Mouse (Mus musculus) hindbrain, embryonic 14.5 days (tissue): ENCODE measurements at regions not wholly inside any gene's neighbourhood (a gene's known extent, or its start where the extent isn't known, plus 50 kb on each side); places are given as distances from the start of the nearest gene placed in this dataset.
A peak's percentile ranks its signal among the peaks of the same experiment; 100 is the strongest.

Experiments used
- ATAC-seq: fragments of 200-750 bp; cut with Nextera tagmentation; 2 replicates; pipeline ENCODE4 v1.8.0; 2017; ENCODE audit warnings: moderate number of reproducible peaks, mild to moderate bottlenecking, moderate TSS enrichment, moderate library complexity; ENCODE audit not compliant: low FRiP score
- DNase-seq: peaks from one replicate; pipeline ENCODE4 v3.0.0-alpha.2; 2015; ENCODE audit warnings: low spot score
- H3K27ac ChIP-seq: fragments of 300-500 bp; sonication (generic); 2 replicates; pipeline ENCODE4 v1.5.1; 2014; ENCODE audit warnings: mild to moderate bottlenecking, moderate library complexity
- H3K27me3 ChIP-seq: fragments of 300-500 bp; sonication (generic); 2 replicates; pipeline ENCODE4 v1.6.1; 2014; ENCODE audit warnings: mild to moderate bottlenecking, low read length, mixed read lengths; ENCODE audit not compliant: control insufficient read depth, insufficient read depth
- H3K36me3 ChIP-seq: fragments of 300-500 bp; sonication (generic); replicated peaks from 2 replicates; pipeline ENCODE4 v1.6.1; 2014; ENCODE audit not compliant: control insufficient read depth, insufficient read depth
- H3K4me1 ChIP-seq: fragments of 300-500 bp; sonication (generic); replicated peaks from 2 replicates; pipeline ENCODE4 v1.6.1; 2014; ENCODE audit warnings: antibody characterized with exemption, low read length, mixed read lengths; ENCODE audit not compliant: control insufficient read depth, insufficient read depth
- H3K4me2 ChIP-seq: fragments of 300-500 bp; sonication (generic); replicated peaks from 2 replicates; pipeline ENCODE4 v1.6.1; 2014; ENCODE audit warnings: mild to moderate bottlenecking, moderate library complexity
- H3K4me3 ChIP-seq: fragments of 300-500 bp; sonication (generic); replicated peaks from 2 replicates; pipeline ENCODE4 v1.5.1; 2014; ENCODE audit warnings: mild to moderate bottlenecking, low read length
- H3K9ac ChIP-seq: fragments of 300-500 bp; sonication (generic); 2 replicates; pipeline ENCODE4 v1.6.1; 2014
- H3K9me3 ChIP-seq: fragments of 300-500 bp; sonication (generic); 2 replicates; pipeline ENCODE4 v1.6.1; 2016; ENCODE audit warnings: low read length; ENCODE audit not compliant: control insufficient read depth
- WGBS: fragments of 180-500 bp; shearing (Covaris S2); extraction: QIAGEN DNeasy Blood & Tissue Kit; methylation state at CpG from one replicate; pipeline ENCODE4 v1.1.7; 2014; 5-methylcytosine and 5-hydroxymethylcytosine counted together

DNA sequence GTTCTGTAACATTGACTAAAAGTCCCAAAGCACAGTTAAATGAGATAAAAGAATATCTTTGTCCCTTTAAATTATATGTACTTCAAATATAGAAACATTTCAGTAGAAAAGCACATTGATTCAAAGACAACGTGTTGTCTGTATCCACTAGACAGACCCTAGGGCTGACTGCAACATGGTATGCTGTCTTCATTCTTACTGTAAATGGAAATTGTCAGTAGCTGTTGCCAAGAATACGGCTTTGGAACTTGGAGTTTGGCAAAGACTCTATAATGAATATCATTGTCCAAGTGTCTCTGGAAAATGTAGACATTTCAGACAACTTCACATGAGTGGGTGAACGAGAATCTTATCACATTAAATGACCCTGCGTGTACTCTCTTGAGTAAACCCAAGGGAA, 311.2 kb downstream of the Kcnj2 start:
- no peaks in the 10 kb centered on the region for H3K27me3 ChIP-seq
- no peak overlapping the region for H3K4me3 ChIP-seq
- ATAC-seq (no peak), DNase-seq (peak; percentile 22)
- H3K9me3 ChIP-seq = no peaks in the 10 kb centered on the region
- WGBS = 79% methylated on average over 4 of the region's 4 CpGs
- H3K4me2 ChIP-seq = no peak overlapping the region
- H3K36me3 ChIP-seq = no peaks in the 10 kb centered on the region
- no peaks in the 10 kb centered on the region for H3K4me1 ChIP-seq
- no peak overlapping the region for H3K9ac ChIP-seq
- no peak overlapping the region for H3K27ac ChIP-seq

DNA sequence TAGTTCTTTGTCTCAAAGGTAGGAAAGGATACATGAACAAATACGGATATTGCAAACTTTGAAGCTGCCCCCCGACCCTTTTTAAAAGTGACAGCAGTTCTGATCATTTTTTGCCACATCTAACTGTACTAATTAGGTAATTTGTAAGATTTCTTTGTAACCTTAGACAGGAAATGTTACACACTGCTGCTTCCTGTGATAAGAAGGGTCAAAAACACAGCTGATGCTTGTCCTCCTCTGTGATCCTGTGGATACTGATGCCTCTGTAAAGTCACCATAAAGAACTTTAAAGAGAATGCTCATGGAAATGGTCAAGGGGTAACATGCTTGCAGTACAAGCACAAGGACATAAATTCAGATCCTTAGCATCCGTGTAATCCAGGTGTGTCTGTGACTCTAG, 313.9 kb downstream of the Kcnj2 start:
- DNase-seq = no peak
- Histone ChIP-seq H3K9me3 (no peaks in the 10 kb centered on the region), H3K4me2 (no peak overlapping the region), H3K27ac (no peak overlapping the region), H3K27me3 (no peaks in the 10 kb centered on the region), H3K36me3 (no peaks in the 10 kb centered on the region), H3K4me1 (no peaks in the 10 kb centered on the region), H3K9ac (no peak overlapping the region), H3K4me3 (no peak overlapping the region)
- 87% methylated on average over 3 of the region's 3 CpGs for WGBS
- ATAC-seq = no peak

DNA sequence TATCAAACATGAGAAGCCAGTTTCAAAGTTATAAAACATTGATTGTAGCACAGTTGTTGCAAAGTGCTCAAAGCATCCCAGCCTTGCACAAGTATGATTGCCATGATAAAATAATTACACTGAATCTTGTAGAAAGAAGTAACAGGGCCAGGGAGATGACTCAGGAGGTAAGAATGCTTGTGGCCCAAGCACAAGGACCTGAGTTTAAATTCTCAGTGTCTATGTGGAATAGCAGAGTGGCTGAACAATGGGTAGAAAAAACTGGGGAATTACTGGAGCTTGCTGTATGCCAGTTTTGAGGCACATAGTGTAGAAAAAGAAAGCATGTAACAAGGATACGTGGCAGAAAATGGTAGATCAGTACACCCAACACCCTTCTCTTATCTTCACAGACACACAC, 332.7 kb downstream of the Kcnj2 start:
- no peak for DNase-seq
- Histone ChIP-seq H3K36me3 (no peaks in the 10 kb centered on the region), H3K27ac (no peak overlapping the region), H3K4me3 (no peak overlapping the region), H3K4me1 (no peaks in the 10 kb centered on the region), H3K9ac (no peak overlapping the region), H3K9me3 (no peaks in the 10 kb centered on the region), H3K4me2 (no peak overlapping the region), H3K27me3 (no peaks in the 10 kb centered on the region)
- whole genome bisulfite sequencing = 83% methylated on average over 1 of the region's 1 CpGs
- no peak for ATAC-seq

DNA sequence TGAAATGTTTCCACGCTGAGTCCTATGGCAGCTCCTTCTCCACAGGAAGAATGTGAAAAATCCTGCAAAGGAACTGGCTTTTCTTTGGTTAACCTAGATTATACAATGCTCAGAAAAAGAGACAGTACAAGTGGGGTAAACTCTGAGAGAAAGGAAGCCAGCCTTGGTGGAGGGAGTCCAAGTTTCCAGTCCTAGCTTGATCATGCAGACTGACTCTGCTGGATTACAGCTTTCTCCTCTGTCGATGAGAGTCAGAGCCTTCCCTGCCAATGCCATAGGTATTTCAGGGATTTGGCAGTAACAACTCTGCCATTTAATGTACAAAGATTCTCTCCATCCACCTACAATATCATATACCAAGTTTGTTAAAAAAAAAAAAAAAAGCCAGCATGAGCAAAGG, 343.3 kb downstream of the Kcnj2 start:
- no peaks in the 10 kb centered on the region for H3K4me1 ChIP-seq
- no peak overlapping the region for H3K9ac ChIP-seq
- H3K9me3 ChIP-seq = no peaks in the 10 kb centered on the region
- no peak overlapping the region for H3K27ac ChIP-seq
- H3K4me3 ChIP-seq = no peak overlapping the region
- 88% methylated on average over 2 of the region's 2 CpGs for WGBS
- no peaks in the 10 kb centered on the region for H3K27me3 ChIP-seq
- no peak overlapping the region for H3K4me2 ChIP-seq
- DNase-seq = no peak
- no peak for ATAC-seq
- H3K36me3 ChIP-seq = no peaks in the 10 kb centered on the region

DNA sequence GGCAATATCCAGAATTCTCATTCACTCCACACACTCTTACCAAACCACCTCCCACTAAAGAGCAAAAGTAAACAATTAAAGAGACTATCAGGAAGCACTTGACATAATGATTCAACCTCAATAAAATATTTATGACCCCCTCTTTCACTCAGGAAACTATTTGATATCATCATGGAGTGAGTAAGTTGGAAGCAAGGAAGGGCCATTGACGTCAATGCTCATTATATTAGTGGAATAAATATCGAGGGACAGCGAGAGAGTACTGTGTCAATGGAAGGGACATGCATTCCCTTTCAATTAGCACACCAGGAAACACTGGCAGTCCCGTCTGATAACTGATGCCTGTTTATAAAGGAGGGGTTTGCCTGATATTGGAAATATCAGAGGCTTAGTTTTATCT, 358.9 kb downstream of the Kcnj2 start:
- Histone ChIP-seq H3K9me3 (no peaks in the 10 kb centered on the region), H3K4me3 (no peak overlapping the region), H3K4me2 (no peak overlapping the region), H3K9ac (no peak overlapping the region), H3K27ac (no peak overlapping the region), H3K27me3 (no peaks in the 10 kb centered on the region), H3K36me3 (no peaks in the 10 kb centered on the region), H3K4me1 (no peaks in the 10 kb centered on the region)
- 73% methylated on average over 4 of the region's 4 CpGs for WGBS
- ATAC-seq (no peak), DNase-seq (no peak)

DNA sequence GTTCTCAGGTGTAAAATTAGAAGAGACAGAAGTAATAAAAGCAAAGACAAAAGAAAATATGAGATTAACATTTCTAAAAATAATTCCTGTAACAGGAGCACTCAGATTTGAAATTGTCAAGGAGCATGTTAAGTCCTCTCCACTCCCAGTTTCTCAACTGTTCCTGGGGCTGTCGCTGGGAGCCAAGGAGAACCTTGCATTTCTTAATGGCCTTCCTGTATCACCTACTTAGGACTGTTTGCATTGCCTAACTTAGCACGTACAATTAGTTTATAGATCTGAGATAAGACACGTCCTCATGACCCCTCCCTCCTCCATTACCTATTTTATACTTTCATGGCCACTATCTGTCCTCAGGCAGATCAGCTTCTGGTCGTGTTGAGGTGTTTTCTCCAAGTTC, 360.8 kb downstream of the Kcnj2 start:
- H3K9ac ChIP-seq = no peak overlapping the region
- 82% methylated on average over 4 of the region's 4 CpGs for WGBS
- no peak for DNase-seq
- H3K9me3 ChIP-seq = no peaks in the 10 kb centered on the region
- ATAC-seq = no peak
- no peaks in the 10 kb centered on the region for H3K4me1 ChIP-seq
- no peaks in the 10 kb centered on the region for H3K36me3 ChIP-seq
- no peaks in the 10 kb centered on the region for H3K27me3 ChIP-seq
- no peak overlapping the region for H3K4me2 ChIP-seq
- no peak overlapping the region for H3K4me3 ChIP-seq
- no peak overlapping the region for H3K27ac ChIP-seq

DNA sequence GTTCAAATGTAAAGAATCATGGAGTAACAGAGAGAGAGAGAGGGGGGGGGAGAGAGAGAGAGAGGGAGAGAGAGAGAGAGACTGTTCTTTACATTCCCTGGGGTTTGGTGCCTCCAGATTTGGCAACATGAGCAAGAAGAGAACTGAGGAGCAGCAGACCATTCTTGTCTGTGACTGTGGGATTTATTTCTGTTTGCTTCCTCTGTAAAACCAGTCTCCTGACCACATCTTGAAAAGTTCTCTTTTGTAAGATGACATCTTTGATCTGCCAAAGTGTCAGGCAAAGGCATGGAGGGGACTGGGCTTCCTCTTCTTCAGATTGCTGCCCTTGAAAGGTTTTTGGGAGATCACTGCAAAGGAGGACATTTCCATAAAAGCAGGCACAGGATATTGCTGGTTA, 376.3 kb downstream of the Kcnj2 start:
- no peaks in the 10 kb centered on the region for H3K27me3 ChIP-seq
- H3K9ac ChIP-seq = no peak overlapping the region
- H3K9me3 ChIP-seq = no peaks in the 10 kb centered on the region
- no peak overlapping the region for H3K4me3 ChIP-seq
- H3K27ac ChIP-seq = no peak overlapping the region
- H3K36me3 ChIP-seq = no peaks in the 10 kb centered on the region
- ATAC-seq = no peak
- H3K4me1 ChIP-seq = no peaks in the 10 kb centered on the region
- no peak overlapping the region for H3K4me2 ChIP-seq
- DNase-seq = no peak

DNA sequence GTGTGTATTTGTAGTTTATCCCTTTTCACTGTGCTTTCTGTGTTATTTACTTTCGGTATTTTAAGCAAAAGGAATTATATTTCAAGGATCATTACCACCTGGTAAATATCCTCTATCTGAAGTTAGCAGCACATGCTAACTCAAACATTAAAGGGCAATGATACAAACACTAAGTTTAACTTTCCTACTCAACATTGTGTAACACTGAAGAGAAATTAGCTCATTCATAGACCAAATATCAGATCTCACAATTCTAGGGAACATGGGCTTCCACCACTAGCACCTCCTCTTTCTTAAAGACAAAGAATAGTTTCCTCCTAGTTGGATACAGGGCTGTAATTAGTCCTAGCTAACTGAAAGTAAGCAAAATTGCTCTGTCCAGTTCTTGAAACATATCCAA, 377.4 kb downstream of the Kcnj2 start:
- ATAC-seq (no peak), DNase-seq (no peak)
- Histone ChIP-seq H3K36me3 (no peaks in the 10 kb centered on the region), H3K4me2 (no peak overlapping the region), H3K4me3 (no peak overlapping the region), H3K9ac (no peak overlapping the region), H3K27me3 (no peaks in the 10 kb centered on the region), H3K27ac (no peak overlapping the region), H3K4me1 (no peaks in the 10 kb centered on the region), H3K9me3 (no peaks in the 10 kb centered on the region)
- WGBS = 81% methylated on average over 1 of the region's 1 CpGs

DNA sequence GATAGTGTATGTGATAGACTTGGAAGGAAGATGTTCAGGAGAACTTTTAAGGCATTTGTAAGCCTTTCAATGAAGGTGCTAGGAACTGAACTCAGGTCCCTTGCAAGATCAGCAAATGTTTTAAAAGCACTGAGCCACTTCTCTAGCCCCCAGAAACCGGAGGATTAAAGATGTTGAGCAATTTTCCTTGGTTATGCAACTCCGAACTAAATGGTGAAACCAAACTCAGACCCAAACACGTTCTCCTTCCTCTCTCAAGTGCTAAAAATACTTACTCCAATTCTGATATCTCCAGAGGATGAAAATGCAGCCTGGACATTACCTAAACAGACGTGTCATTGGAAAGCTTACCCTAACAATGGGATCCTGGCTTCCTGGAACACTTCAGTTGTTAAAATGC, 378.8 kb downstream of the Kcnj2 start:
- DNase-seq (no peak), ATAC-seq (no peak)
- Histone ChIP-seq H3K4me3 (no peak overlapping the region), H3K4me2 (no peak overlapping the region), H3K36me3 (no peaks in the 10 kb centered on the region), H3K9me3 (no peaks in the 10 kb centered on the region), H3K9ac (no peak overlapping the region), H3K4me1 (no peaks in the 10 kb centered on the region), H3K27me3 (no peaks in the 10 kb centered on the region), H3K27ac (no peak overlapping the region)
- 88% methylated on average over 4 of the region's 4 CpGs for WGBS

DNA sequence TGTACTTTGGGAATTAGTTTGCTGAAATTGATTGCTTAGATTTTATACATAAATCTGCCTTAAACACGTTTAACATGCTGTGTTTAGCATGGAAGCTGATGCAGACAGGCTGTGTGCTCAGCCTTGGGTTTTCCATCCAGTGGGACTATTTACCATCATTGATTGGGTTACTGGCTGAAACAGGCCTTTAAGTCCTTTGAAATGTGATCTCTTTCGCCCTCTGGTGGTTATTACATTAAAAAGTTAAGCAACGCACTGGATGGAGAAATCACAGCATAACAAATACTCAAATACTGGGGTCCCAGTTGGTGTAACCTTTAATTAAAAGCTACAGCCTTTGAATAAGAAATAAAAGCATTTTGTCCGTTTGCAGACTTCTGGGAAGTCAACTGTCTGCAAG, 379.8 kb downstream of the Kcnj2 start:
- peak; percentile 88 for DNase-seq

More for the DNA sequence above, 379.8 kb downstream of the Kcnj2 start:
- Histone ChIP-seq H3K36me3 (no peaks in the 10 kb centered on the region), H3K9me3 (no peaks in the 10 kb centered on the region), H3K4me2 (no peak overlapping the region), H3K4me3 (no peak overlapping the region), H3K9ac (no peak overlapping the region), H3K27me3 (no peaks in the 10 kb centered on the region), H3K27ac (no peak overlapping the region), H3K4me1 (no peaks in the 10 kb centered on the region)
- 13% methylated on average over 4 of the region's 4 CpGs for WGBS
- ATAC-seq = no peak
